Mouse (Mus musculus) C2C12 (cell line): ENCODE data around the gene Cxcl17.

ENCODE experiments used
- CTCF ChIP-seq: IDR thresholded peaks from one replicate; pipeline ENCODE4 v1.5.1; 2011; ENCODE audit not compliant: control insufficient read depth, insufficient read depth, insufficient read length
- USF1 ChIP-seq: IDR thresholded peaks from one replicate; pipeline ENCODE4 v1.6.1; 2011; ENCODE audit warnings: low read depth, mild to moderate bottlenecking, control low read depth, moderate library complexity

DNA sequence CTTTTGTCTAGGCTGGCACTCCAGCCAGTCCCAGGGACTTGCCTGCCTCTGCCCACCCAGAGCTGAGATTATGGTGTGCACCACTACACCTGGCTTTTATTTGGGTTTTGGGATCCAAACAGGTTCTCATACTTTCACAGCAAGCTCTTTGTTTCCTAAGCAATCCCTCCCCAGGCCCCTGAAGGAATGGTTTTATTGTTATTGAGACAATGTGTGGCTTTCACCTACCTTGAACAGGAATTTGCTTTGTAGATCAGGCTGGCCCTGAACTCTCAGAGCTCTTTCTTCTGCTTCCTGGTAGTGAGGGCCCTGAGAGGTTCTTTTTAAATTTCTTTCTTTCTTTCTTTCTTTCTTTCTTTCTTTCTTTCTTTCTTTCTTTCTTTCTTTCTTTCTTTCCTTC lies 30.1 kb downstream of the Cxcl17 start:
- TF ChIP-seq CTCF = no peak
- no peak for TF ChIP-seq USF1
